8 mouse cellular contexts compared by ENCODE assay signal in genomic region chr14:105892941-105893622, GRCm38 (mm10). TPM values are rescaled to one million over a fixed set of nuclear protein-coding genes. Genes with fewer than 3 reads are reported as not detected.
DNase-seq lines count a peak whose midpoint lies in the region; ATAC-seq and TF ChIP-seq lines count a peak whose summit lies in the region.

No protein-coding gene starts in this region.

- H3K27me3 ChIP-seq in C2C12 (ENCODE audit: control insufficient read depth, insufficient read depth, insufficient read length), result no peaks in the 10 kb centered on the region
- H3K27me3 ChIP-seq in heart, postnatal 0 days (ENCODE audit: control insufficient read depth, insufficient read depth, low read length), result no peaks in the 10 kb centered on the region
- H3K27me3 ChIP-seq in midbrain, embryonic 11.5 days (ENCODE audit: control insufficient read depth, insufficient read depth, low read length), result peaks cover 8% of the 10 kb centered on the region
- no peaks in the 10 kb centered on the region for H3K27me3 ChIP-seq in stomach, embryonic 15.5 days (replicated peaks)

- H3ac ChIP-seq in C2C12 (ENCODE audit: control insufficient read depth, insufficient read length, low read depth), result peak overlapping the region; percentile 71

- TF ChIP-seq CTCF in C2C12 (IDR thresholded peaks at IDR 0.05; ENCODE audit: control insufficient read depth, insufficient read depth, insufficient read length), result no peak
- no peak for TF ChIP-seq CTCF in embryonic fibroblast, embryonic 13.5 days (IDR thresholded peaks at IDR 0.05; ENCODE audit: borderline replicate concordance, insufficient read depth, low read length)
- no peak for TF ChIP-seq CTCF in heart, postnatal 0 days (IDR thresholded peaks at IDR 0.05; ENCODE audit: low read depth)

- peak overlapping the region; percentile 86 for H3K4me3 ChIP-seq in C2C12 (ENCODE audit: insufficient read depth, poor library complexity, severe bottlenecking)
- peak overlapping the region; percentile 98 for H3K4me3 ChIP-seq in embryonic fibroblast, embryonic 13.5 days (ENCODE audit: insufficient read depth, low read length)
- H3K4me3 ChIP-seq in heart, postnatal 0 days (ENCODE audit: low read depth, low read length), result peak overlapping the region; percentile 91
- H3K4me3 ChIP-seq in midbrain, embryonic 11.5 days (ENCODE audit: low read depth, low read length), result peak overlapping the region; percentile 77
- H3K4me3 ChIP-seq in stomach, embryonic 15.5 days (replicated peaks), result peak overlapping the region; percentile 84

- peak; percentile 18 to 33 for DNase-seq in adrenal gland, adult 18-20 months (ENCODE audit: low spot score in 2 of 2)
- peak; percentile 23 for DNase-seq in heart, postnatal 0 days (ENCODE audit: low spot score)
- peak; percentile 47 to 48 for DNase-seq in layer of hippocampus, postnatal 36 days
- peak; percentile 92 for DNase-seq in midbrain, embryonic 11.5 days (ENCODE audit: low spot score, missing footprints)
- no peak for DNase-seq in ovary, postnatal 14 days (ENCODE audit: low spot score)

- H3K4me2 ChIP-seq in heart, postnatal 0 days (ENCODE audit: low read depth, low read length), result peak overlapping the region; percentile 86
- H3K4me2 ChIP-seq in midbrain, embryonic 11.5 days, result peak overlapping the region; percentile 90
- H3K4me2 ChIP-seq in stomach, embryonic 15.5 days, result peak overlapping the region; percentile 56

- H3K27ac ChIP-seq in embryonic fibroblast, embryonic 13.5 days (ENCODE audit: insufficient read depth, low read length), result peak overlapping the region; percentile 54
- peak overlapping the region; percentile 99 for H3K27ac ChIP-seq in heart, postnatal 0 days (ENCODE audit: low read depth)
- H3K27ac ChIP-seq in midbrain, embryonic 11.5 days (ENCODE audit: low read depth, low read length), result no peak overlapping the region
- H3K27ac ChIP-seq in stomach, embryonic 15.5 days, result peak overlapping the region; percentile 54; the same call in 1 of the 2 replicates

- no peak for TF ChIP-seq POLR2A in embryonic fibroblast, embryonic 13.5 days (IDR thresholded peaks at IDR 0.05; ENCODE audit: low read depth, low read length)

- H3K79me2 ChIP-seq in C2C12 (ENCODE audit: control insufficient read depth, insufficient read depth), result peaks cover 72% of the 10 kb centered on the region

- no peak for TF ChIP-seq EP300 in heart, postnatal 0 days (IDR thresholded peaks at IDR 0.05; ENCODE audit: low read depth)

- no peak for ATAC-seq in heart, postnatal 0 days (ENCODE audit: insufficient read depth, low read depth)
- ATAC-seq in midbrain, embryonic 11.5 days (ENCODE audit: low FRiP score), result no peak
- ATAC-seq in stomach, embryonic 15.5 days (ENCODE audit: insufficient read depth, low FRiP score, low read depth), result no peak

- H3K9me3 ChIP-seq in heart, postnatal 0 days (replicated peaks; ENCODE audit: control insufficient read depth, low read length), result no peaks in the 10 kb centered on the region
- H3K9me3 ChIP-seq in midbrain, embryonic 11.5 days (ENCODE audit: control insufficient read depth, low read length), result no peaks in the 10 kb centered on the region
- no peaks in the 10 kb centered on the region for H3K9me3 ChIP-seq in stomach, embryonic 15.5 days

- H3K36me3 ChIP-seq in C2C12 (ENCODE audit: control insufficient read depth, insufficient read depth), result peaks cover 44% of the 10 kb centered on the region
- H3K36me3 ChIP-seq in heart, postnatal 0 days (replicated peaks; ENCODE audit: control insufficient read depth, insufficient read depth, low read length), result peaks cover 15% of the 10 kb centered on the region; the same call in 1 of the 2 replicates
- no peaks in the 10 kb centered on the region for H3K36me3 ChIP-seq in midbrain, embryonic 11.5 days (ENCODE audit: control insufficient read depth, insufficient read depth, low read length)
- H3K36me3 ChIP-seq in stomach, embryonic 15.5 days, result 0 out of 2 replicates have a peak, but pooled peaks cover 6% of the 10 kb centered on the region

- peaks cover 5% of the 10 kb centered on the region for H3K4me1 ChIP-seq in embryonic fibroblast, embryonic 13.5 days (ENCODE audit: control insufficient read depth, insufficient read depth, low read length)
- peaks cover 17% of the 10 kb centered on the region for H3K4me1 ChIP-seq in heart, postnatal 0 days (ENCODE audit: control insufficient read depth, insufficient read depth)
- H3K4me1 ChIP-seq in midbrain, embryonic 11.5 days (ENCODE audit: control insufficient read depth, insufficient read depth, low read length), result peaks cover 7% of the 10 kb centered on the region; the same call in 1 of the 2 replicates
- peaks cover 22% of the 10 kb centered on the region for H3K4me1 ChIP-seq in stomach, embryonic 15.5 days

- H3K9ac ChIP-seq in heart, postnatal 0 days (replicated peaks; ENCODE audit: low read depth, low read length), result peak overlapping the region; percentile 97
- peak overlapping the region; percentile 89 for H3K9ac ChIP-seq in midbrain, embryonic 11.5 days (ENCODE audit: low read length)
- H3K9ac ChIP-seq in stomach, embryonic 15.5 days, result peak overlapping the region; percentile 29

- H3K79me3 ChIP-seq in C2C12 (ENCODE audit: low read depth), result peaks cover 61% of the 10 kb centered on the region

- 24% methylated on average over 24 of the region's 24 CpGs for WGBS in heart, postnatal 0 days
- 44% methylated on average over 24 of the region's 24 CpGs for WGBS in midbrain, embryonic 11.5 days
- 49% methylated on average over 24 of the region's 24 CpGs for WGBS in stomach, embryonic 15.5 days

TF ChIP-seq in C2C12, 6 proteins besides CTCF, POLR2A, EP300 and RAD21:
- TF ChIP-seq MYOG (IDR thresholded peaks at IDR 0.05; ENCODE audit: control insufficient read depth, extremely low read depth, insufficient read length) (no peak), MYOD1 (IDR thresholded peaks at IDR 0.05; ENCODE audit: control insufficient read depth, insufficient read length, low read depth) (no peak), MAX (IDR thresholded peaks at IDR 0.05) (no peak), CEBPB (IDR thresholded peaks at IDR 0.05; ENCODE audit: low read depth) (no peak), USF1 (IDR thresholded peaks at IDR 0.05; ENCODE audit: low read depth) (no peak), FOSL1 (IDR thresholded peaks at IDR 0.05; ENCODE audit: insufficient read depth, low read length, poor library complexity, severe bottlenecking) (no peak)

RNA-seq across cellular contexts. Expression of gene Spry2, which starts 3.5 kb away (rescaled TPM):
- 51.8 TPM for polyA plus RNA-seq in C2C12 (2012; fragmentation: generic; extraction: Trizol)
- 10 to 100 TPM; 28.3 to 29.1 TPM for total RNA-seq in adrenal gland, adult 18-20 months (2021)
- 41.0 and 48.6 TPM in 2 replicates for polyA plus RNA-seq in embryonic fibroblast, embryonic 13.5 days (2011; ENCODE audit: insufficient read length, low read depth, missing spikeins)
- total RNA-seq in heart, postnatal 0 days (2014; rRNA removed; ENCODE audit: low replicate concordance), result 30.3 and 39.8 TPM in 2 replicates
- polyA plus RNA-seq in heart, postnatal 0 days (2015; fragmentation: Nextera tagmentation; extraction: Ambion mirVana), result 69.7 and 73.9 TPM in 2 replicates
- total RNA-seq in layer of hippocampus, postnatal 36 days (2021), result 10 to 100 TPM; 63.9 to 64.0 TPM
- polyA plus RNA-seq in midbrain, embryonic 11.5 days (2014; fragmentation: Nextera tagmentation; extraction: Ambion mirVana), result 27.0 and 28.0 TPM in 2 replicates
- 53.3 and 53.8 TPM in 2 replicates for polyA plus RNA-seq in stomach, embryonic 15.5 days (2015; fragmentation: Nextera tagmentation; extraction: Ambion mirVana)

Comparison
In these comparisons a context has a peak if more than half of its experiments do, and no peak if none do; other contexts are left out.
1. H3K9ac ChIP-seq: peak in every context shown above with its lines; median percentile 97 in heart, postnatal 0 days; 89 in midbrain, embryonic 11.5 days; 29 in stomach, embryonic 15.5 days.